Mouse (Mus musculus): ENCODE results near the gene Olfr983. TPM values are rescaled to one million over a fixed set of nuclear protein-coding genes. Genes with fewer than 3 reads are reported as not detected.

Olfr983 gene
- polyA plus RNA-seq (2012): not detected in 2 replicates

GRCm38 (mm10) chr9:40093495-40093894 is at the start of gene Olfr983:
Gene Olfr983, minus strand, starts transcription at chr9:40093595.

GRCm38 (mm10) chr9:40130084-40130483 is 36.7 kb upstream of the Olfr983 start, which contains the start of gene Olfr985:
Gene Olfr985, minus strand, starts transcription at chr9:40130184.

DNA sequence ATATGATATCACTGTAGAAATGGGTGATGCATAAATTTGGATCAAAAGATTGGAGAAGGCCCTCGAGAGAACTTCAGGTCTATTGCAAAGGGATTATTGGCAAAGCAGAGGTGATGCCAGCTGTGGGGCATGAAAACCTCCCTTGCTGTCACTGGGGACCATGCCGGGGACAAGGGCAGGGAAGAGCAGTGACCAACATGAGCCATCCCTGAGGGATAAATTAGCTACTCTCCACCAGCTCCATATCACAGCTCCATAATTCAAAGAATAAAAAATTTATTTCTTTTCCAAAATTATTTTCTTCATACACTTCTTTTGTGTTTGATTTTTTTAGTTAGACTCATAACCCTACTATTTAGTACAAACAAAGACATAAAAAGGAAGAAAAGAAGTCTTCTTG is 20.7 kb upstream of the Olfr983 start, which contains the start of gene Olfr984:
Gene Olfr984 (minus strand): TSS at position 101 of the 400 bp plus-strand sequence.

GRCm38 (mm10) chr9:40073529-40073928 is 19.9 kb downstream of the Olfr983 start, which contains the start of gene Olfr982:
Gene Olfr982, plus strand, starts transcription at chr9:40073829.

Other genes with a start within 250 kb of the Olfr983 start
- gene Olfr972, start 227.2 kb downstream of the Olfr983 start, polyA plus RNA-seq (2012): not detected in 2 replicates
- gene Olfr229, start 186.3 kb downstream of the Olfr983 start, polyA plus RNA-seq (2012): not detected in 2 replicates
- gene Olfr974, start 156.1 kb downstream of the Olfr983 start, polyA plus RNA-seq (2012): not detected in 2 replicates
- gene Olfr975, start 141.5 kb downstream of the Olfr983 start, polyA plus RNA-seq (2012): not detected in 2 replicates
- gene Olfr976, start 132.5 kb downstream of the Olfr983 start, polyA plus RNA-seq (2012): not detected in 2 replicates
- gene Olfr978, start 101.5 kb downstream of the Olfr983 start, polyA plus RNA-seq (2012): not detected in 2 replicates
- gene Olfr979, start 90.1 kb downstream of the Olfr983 start, polyA plus RNA-seq (2012): not detected in 2 replicates
- not detected in 2 replicates for gene Olfr980, start 84.0 kb downstream of the Olfr983 start, polyA plus RNA-seq (2012)
- gene Olfr981, start 72.1 kb downstream of the Olfr983 start, polyA plus RNA-seq (2012): not detected in 2 replicates
- not detected in 2 replicates for gene Olfr982, start 19.8 kb downstream of the Olfr983 start, polyA plus RNA-seq (2012)
- not detected in 2 replicates for gene Olfr984, start 20.6 kb upstream of the Olfr983 start, polyA plus RNA-seq (2012)
- not detected in 2 replicates for gene Olfr985, start 36.6 kb upstream of the Olfr983 start, polyA plus RNA-seq (2012)
- gene Tmem225, start 54.5 kb upstream of the Olfr983 start, polyA plus RNA-seq (2012): not detected in 2 replicates
- not detected in 2 replicates for gene Olfr986, start 87.3 kb upstream of the Olfr983 start, polyA plus RNA-seq (2012)
- 0.73 and 1.2 TPM in 2 replicates for gene Zfp202, start 98.7 kb upstream of the Olfr983 start, polyA plus RNA-seq (2012)
- 0.02 and 0.31 TPM in 2 replicates for gene Scn3b, start 175.6 kb upstream of the Olfr983 start, polyA plus RNA-seq (2012)